Mouse (Mus musculus) embryonic facial prominence, embryonic 14.5 days (tissue): Measurements from ENCODE around the gene Mmp25. TPM values are rescaled to one million over a fixed set of nuclear protein-coding genes. Genes with fewer than 3 reads are reported as not detected.
A peak's percentile ranks its signal among the peaks of the same experiment; 100 is the strongest.

Source experiments
- ATAC-seq: fragments of 200-750 bp; cut with Nextera tagmentation; 2 replicates; pipeline ENCODE4 v1.8.0; 2017; ENCODE audit warnings: low read depth, moderate number of reproducible peaks, moderate TSS enrichment
- DNase-seq: peaks from one replicate; pipeline ENCODE4 v3.0.0-alpha.2; 2015; ENCODE audit warnings: low spot score
- H3K27ac ChIP-seq: fragments of 300-500 bp; sonication (generic); replicated peaks from 2 replicates; pipeline ENCODE4 v1.5.1; 2014; ENCODE audit warnings: low read depth, mild to moderate bottlenecking, low read length, moderate library complexity
- H3K27me3 ChIP-seq: fragments of 300-500 bp; sonication (generic); replicated peaks from 2 replicates; pipeline ENCODE4 v1.6.1; 2014; ENCODE audit warnings: low read length; ENCODE audit not compliant: control insufficient read depth, insufficient read depth
- H3K36me3 ChIP-seq: fragments of 300-500 bp; sonication (generic); 2 replicates; pipeline ENCODE4 v1.6.1; 2014; ENCODE audit warnings: low read length, mixed read lengths; ENCODE audit not compliant: control insufficient read depth, insufficient read depth
- H3K4me1 ChIP-seq: fragments of 300-500 bp; sonication (generic); 2 replicates; pipeline ENCODE4 v1.6.1; 2014; ENCODE audit warnings: antibody characterized with exemption, low read length; ENCODE audit not compliant: control insufficient read depth, insufficient read depth
- H3K4me2 ChIP-seq: fragments of 300-500 bp; sonication (generic); 2 replicates; pipeline ENCODE4 v1.6.1; 2014; ENCODE audit warnings: low read depth, mild to moderate bottlenecking, low read length, moderate library complexity, mixed read lengths
- H3K4me3 ChIP-seq: fragments of 300-500 bp; sonication (generic); 2 replicates; pipeline ENCODE4 v1.5.1; 2014; ENCODE audit warnings: low read depth, mild to moderate bottlenecking, low read length
- H3K9ac ChIP-seq: fragments of 300-500 bp; sonication (generic); 2 replicates; pipeline ENCODE4 v1.6.1; 2014; ENCODE audit warnings: low read depth, mild to moderate bottlenecking, low read length, moderate library complexity, mixed read lengths
- H3K9me3 ChIP-seq: fragments of 300-500 bp; sonication (generic); 2 replicates; pipeline ENCODE4 v1.6.1; 2016; ENCODE audit warnings: low read length; ENCODE audit not compliant: control insufficient read depth
- WGBS: fragments of 180-500 bp; shearing (Covaris S2); extraction: QIAGEN DNeasy Blood & Tissue Kit; methylation state at CpG from one replicate; pipeline ENCODE4 v1.1.7; 2014; 5-methylcytosine and 5-hydroxymethylcytosine counted together
- polyA plus RNA-seq: library from polyadenylated mRNA; unstranded; fragments of >200 nt; fragmentation: Nextera tagmentation; extraction: Ambion mirVana; gene quantifications from 2 replicates; pipeline ENCODE4 v1.2.1, GENCODE M21; 2014

Mmp25 gene
- polyA plus RNA-seq, 1 experiment from 2014 or later = 0.90 TPM

DNA sequence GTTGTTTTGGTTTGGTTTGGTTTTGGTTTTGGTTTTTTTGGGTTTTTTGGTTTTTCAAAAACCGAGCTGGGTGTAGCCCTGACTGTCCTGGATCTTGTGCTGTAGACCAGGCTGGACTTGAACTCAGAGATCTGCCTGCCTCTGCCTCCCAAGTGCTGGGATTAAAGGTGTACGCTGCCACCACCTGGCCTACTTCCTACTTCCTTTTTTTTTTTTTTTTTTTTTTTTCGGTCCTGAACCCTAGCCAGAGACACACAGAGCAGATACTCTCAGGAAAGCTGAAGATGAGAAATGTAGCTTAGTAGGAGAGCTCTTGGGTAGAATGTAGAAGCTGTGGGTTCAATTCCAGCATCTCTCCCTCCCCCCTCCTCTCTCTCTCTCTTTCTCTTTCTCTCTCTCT lies 13.4 kb upstream of the Mmp25 start:
- H3K27me3 ChIP-seq = peaks cover 40% of the 10 kb centered on the region
- H3K9ac ChIP-seq = no peak overlapping the region
- ATAC-seq (no peak), DNase-seq (no peak)
- H3K4me3 ChIP-seq = no peak overlapping the region
- H3K9me3 ChIP-seq = no peaks in the 10 kb centered on the region
- WGBS = 85% methylated on average over 3 of the region's 3 CpGs
- peaks cover 5% of the 10 kb centered on the region; the same call in 1 of the 2 replicates for H3K4me1 ChIP-seq
- no peak overlapping the region for H3K4me2 ChIP-seq
- H3K27ac ChIP-seq = no peak overlapping the region
- no peaks in the 10 kb centered on the region for H3K36me3 ChIP-seq

DNA sequence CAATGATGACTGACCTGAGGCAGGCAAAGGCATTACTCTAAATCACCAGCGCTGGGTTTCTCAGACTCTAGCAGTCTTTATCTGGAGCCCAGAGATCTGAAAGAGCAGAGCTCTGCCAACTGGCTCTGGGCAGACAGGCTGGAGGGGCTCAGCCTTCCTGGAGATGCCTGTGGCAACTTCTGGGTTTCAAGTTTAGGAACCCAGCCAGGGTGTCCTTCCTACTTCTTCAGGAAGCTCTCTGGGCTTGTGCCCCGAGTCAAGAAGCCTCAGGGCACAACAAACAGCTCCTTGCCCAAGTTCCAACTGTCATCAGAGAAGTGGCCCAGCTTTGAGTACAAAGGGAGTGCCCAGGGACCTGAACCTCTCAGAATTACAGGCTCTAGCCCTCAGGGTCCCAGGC lies 9.3 kb upstream of the Mmp25 start:
- Histone ChIP-seq H3K9me3 (no peaks in the 10 kb centered on the region), H3K4me1 (no peaks in the 10 kb centered on the region), H3K27ac (no peak overlapping the region), H3K27me3 (peaks cover 1% of the 10 kb centered on the region; the same call in 1 of the 2 replicates), H3K36me3 (no peaks in the 10 kb centered on the region), H3K4me3 (no peak overlapping the region), H3K4me2 (no peak overlapping the region), H3K9ac (no peak overlapping the region)
- WGBS = 68% methylated on average over 2 of the region's 2 CpGs
- DNase-seq (no peak), ATAC-seq (no peak)

DNA sequence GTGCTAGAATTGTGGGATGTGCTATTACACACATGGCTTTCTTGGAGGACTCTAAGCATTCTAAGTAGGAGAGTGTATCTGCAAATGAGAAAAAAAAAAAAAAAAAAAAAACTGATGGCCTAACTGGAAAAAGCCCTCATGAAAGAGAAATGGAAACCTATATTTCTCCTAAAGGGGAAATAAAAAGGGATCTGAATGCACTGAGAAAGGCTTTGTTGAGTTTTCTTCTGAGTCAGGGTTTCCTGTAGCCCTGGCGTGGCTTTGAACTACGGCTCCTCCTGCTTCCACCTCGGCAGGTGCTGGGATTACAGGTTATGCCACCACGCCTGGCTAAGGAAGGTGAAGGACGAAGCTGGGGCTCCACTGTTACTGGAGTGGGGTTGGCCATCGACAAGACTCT lies 8.9 kb upstream of the Mmp25 start:
- no peak overlapping the region for H3K9ac ChIP-seq
- no peaks in the 10 kb centered on the region for H3K36me3 ChIP-seq
- no peak overlapping the region for H3K27ac ChIP-seq
- WGBS = 53% methylated on average over 6 of the region's 6 CpGs
- ATAC-seq (no peak), DNase-seq (no peak)
- H3K27me3 ChIP-seq = no peaks in the 10 kb centered on the region
- no peaks in the 10 kb centered on the region for H3K9me3 ChIP-seq
- no peak overlapping the region for H3K4me3 ChIP-seq
- no peaks in the 10 kb centered on the region for H3K4me1 ChIP-seq
- H3K4me2 ChIP-seq = no peak overlapping the region

- Histone ChIP-seq H3K9me3 (no peaks in the 10 kb centered on the region), H3K4me2 (no peak overlapping the region), H3K27me3 (no peaks in the 10 kb centered on the region), H3K27ac (no peak overlapping the region), H3K4me1 (no peaks in the 10 kb centered on the region), H3K4me3 (no peak overlapping the region), H3K36me3 (no peaks in the 10 kb centered on the region), H3K9ac (no peak overlapping the region)
- ATAC-seq (no peak), DNase-seq (peak; percentile 7)
- 66% methylated on average over 2 of the region's 2 CpGs for WGBS
Observed at GRCm38 (mm10) chr17:23653324-23653723, 8.2 kb upstream of the Mmp25 start.

GRCm38 (mm10) chr17:23651363-23651762 lies 6.3 kb upstream of the Mmp25 start:
- 76% methylated on average over 6 of the region's 6 CpGs for WGBS
- ATAC-seq = no peak

DNA sequence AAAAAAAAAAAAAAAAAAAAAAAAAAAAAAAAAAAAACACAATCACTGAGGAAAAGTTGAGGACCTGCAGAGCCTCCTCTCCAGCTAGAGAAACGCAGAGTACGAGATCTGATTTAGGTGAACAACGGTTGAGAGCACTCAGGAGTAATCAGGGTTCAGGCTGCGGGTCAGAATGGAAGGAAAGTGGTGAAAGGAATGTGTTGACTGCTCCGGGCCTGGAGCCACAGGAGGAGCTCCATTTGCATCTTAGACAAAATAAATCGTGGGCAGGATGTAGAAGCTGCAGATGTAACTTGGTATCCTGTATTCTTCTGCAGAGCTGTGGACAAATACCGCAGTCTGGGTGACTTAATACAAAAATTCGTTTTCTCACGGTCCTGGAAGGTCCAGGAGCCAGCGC lies 817 bp upstream of the Mmp25 start:
- H3K9me3 ChIP-seq = 0 out of 2 replicates have a peak, but pooled peaks cover 5% of the 10 kb centered on the region
- ATAC-seq (no peak), DNase-seq (peak; percentile 4)
- no peak overlapping the region for H3K4me3 ChIP-seq
- WGBS = 23% methylated on average over 10 of the region's 10 CpGs
- no peak overlapping the region for H3K27ac ChIP-seq
- peaks cover 33% of the 10 kb centered on the region for H3K27me3 ChIP-seq
- H3K4me1 ChIP-seq = 0 out of 2 replicates have a peak, but pooled peaks cover 3% of the 10 kb centered on the region
- H3K36me3 ChIP-seq = no peaks in the 10 kb centered on the region
- H3K4me2 ChIP-seq = no peak overlapping the region
- H3K9ac ChIP-seq = no peak overlapping the region

More at GRCm38 (mm10) chr17:23651363-23651762, 6.3 kb upstream of the Mmp25 start:
- H3K4me1 ChIP-seq = no peaks in the 10 kb centered on the region
- no peak overlapping the region for H3K4me2 ChIP-seq
- no peak for DNase-seq
- H3K9me3 ChIP-seq = no peaks in the 10 kb centered on the region
- H3K4me3 ChIP-seq = no peak overlapping the region
- H3K27ac ChIP-seq = no peak overlapping the region
- H3K36me3 ChIP-seq = no peaks in the 10 kb centered on the region
- no peak overlapping the region for H3K9ac ChIP-seq
- peaks cover 8% of the 10 kb centered on the region; the same call in 1 of the 2 replicates for H3K27me3 ChIP-seq

- no peak overlapping the region for H3K4me3 ChIP-seq
- no peak overlapping the region for H3K4me2 ChIP-seq
- no peaks in the 10 kb centered on the region for H3K4me1 ChIP-seq
- no peak overlapping the region for H3K27ac ChIP-seq
- DNase-seq (no peak), ATAC-seq (no peak)
- H3K36me3 ChIP-seq = no peaks in the 10 kb centered on the region
- WGBS = 82% methylated on average over 8 of the region's 8 CpGs
- no peak overlapping the region for H3K9ac ChIP-seq
- H3K9me3 ChIP-seq = no peaks in the 10 kb centered on the region
- no peaks in the 10 kb centered on the region for H3K27me3 ChIP-seq
Observed at GRCm38 (mm10) chr17:23631241-23631640, 13.8 kb downstream of the Mmp25 start.

DNA sequence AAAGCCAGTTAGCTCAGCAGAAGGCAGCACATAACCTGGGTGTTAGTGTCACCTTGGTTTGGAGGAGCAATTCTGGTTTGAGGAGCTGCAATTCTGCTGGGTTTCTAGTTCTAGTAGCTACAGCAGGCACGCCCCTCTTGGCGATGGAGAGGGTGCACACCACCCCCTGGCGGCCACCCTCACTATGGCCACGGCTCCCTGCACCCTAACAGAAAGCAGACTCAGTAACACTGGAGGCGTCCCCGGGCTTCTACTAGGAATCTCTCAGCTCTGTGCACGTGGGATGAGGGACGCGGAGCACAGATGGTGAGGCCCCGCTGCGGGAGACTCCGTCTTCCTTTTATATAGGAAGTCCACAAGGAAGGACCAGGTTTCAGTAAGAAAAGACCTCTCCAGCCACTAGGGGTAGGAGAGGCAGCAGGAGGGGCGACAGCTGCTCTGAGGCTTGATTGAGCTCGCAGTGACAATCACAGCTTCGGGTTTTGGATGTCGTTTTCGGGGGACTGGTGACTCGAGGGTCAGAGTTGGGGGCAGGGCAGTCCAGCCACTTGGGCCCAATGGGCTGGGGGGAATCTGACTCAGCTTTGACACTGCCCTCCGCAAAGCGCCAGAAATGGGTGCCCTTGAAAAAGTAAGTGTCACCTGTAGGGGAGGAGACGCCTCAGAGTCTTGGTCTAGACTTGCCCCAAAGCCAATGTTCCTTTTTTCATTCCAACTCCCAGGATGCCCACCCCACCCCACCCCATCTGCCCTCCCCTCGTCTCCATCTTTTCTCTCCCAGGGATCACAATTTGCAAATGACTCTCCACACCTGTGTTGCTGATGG lies 14.7 kb downstream of the Mmp25 start:
- H3K9ac ChIP-seq = peak overlapping the region; percentile 34

GRCm38 (mm10) chr17:23627813-23628212 lies 17.3 kb downstream of the Mmp25 start:
- Histone ChIP-seq H3K4me2 (no peak overlapping the region), H3K27ac (no peak overlapping the region), H3K36me3 (no peaks in the 10 kb centered on the region), H3K4me1 (no peaks in the 10 kb centered on the region), H3K27me3 (no peaks in the 10 kb centered on the region; the same call in 1 of the 2 replicates), H3K9ac (no peak overlapping the region), H3K9me3 (no peaks in the 10 kb centered on the region), H3K4me3 (no peak overlapping the region)
- 35% methylated on average over 7 of the region's 7 CpGs for WGBS
- ATAC-seq = no peak
- DNase-seq = no peak

More for the DNA sequence above, 14.7 kb downstream of the Mmp25 start:
- Histone ChIP-seq H3K4me2 (peak overlapping the region; percentile 54), H3K27me3 (no peaks in the 10 kb centered on the region), H3K4me3 (peak overlapping the region; percentile 17; the same call in 1 of the 2 replicates), H3K4me1 (no peaks in the 10 kb centered on the region), H3K36me3 (no peaks in the 10 kb centered on the region), H3K27ac (no peak overlapping the region), H3K9me3 (no peaks in the 10 kb centered on the region)
- ATAC-seq = peak; percentile 92
- DNase-seq = peak; percentile 74
- WGBS = 14% methylated on average over 22 of the region's 22 CpGs
